In genomic region chr12:26939831-26940230, GRCm38 (mm10) we compare ENCODE assay signal across 29 mouse cellular contexts.
A peak's percentile ranks its signal among the peaks of the same experiment; 100 is the strongest.
DNase-seq lines count a peak whose midpoint lies in the region; ATAC-seq lines count a peak whose summit lies in the region.
"Had no signal": no experiment of that assay in that cellular context is flagged by ENCODE, and none has a peak within 500 bp of the region (broad histone marks: within the 10 kb centered on the region; RNA-seq: fewer than 3 reads in every experiment).

No protein-coding gene starts in this region.

- no peak overlapping the region for H3K4me2 ChIP-seq in hindbrain, embryonic 13.5 days
- H3K4me2 ChIP-seq in hindbrain, embryonic 12.5 days (replicated peaks) = no peak overlapping the region
- no peak overlapping the region for H3K4me2 ChIP-seq in embryonic facial prominence, embryonic 11.5 days (ENCODE audit: low read depth, low read length)
- H3K4me2 ChIP-seq: embryonic facial prominence, embryonic 13.5 days; heart, embryonic 15.5 days; intestine, embryonic 15.5 days; limb, embryonic 12.5 days; liver, embryonic 11.5 days; midbrain, embryonic 12.5 days had no signal

- peaks cover 18% of the 10 kb centered on the region for H3K4me1 ChIP-seq in hindbrain, embryonic 13.5 days (replicated peaks)
- peaks cover 19% of the 10 kb centered on the region for H3K4me1 ChIP-seq in hindbrain, embryonic 12.5 days
- H3K4me1 ChIP-seq in embryonic facial prominence, embryonic 11.5 days (ENCODE audit: control insufficient read depth, insufficient read depth, low read length) = no peaks in the 10 kb centered on the region
- H3K4me1 ChIP-seq: heart, embryonic 15.5 days; intestine, embryonic 15.5 days; limb, embryonic 12.5 days had no signal

- no peaks in the 10 kb centered on the region for H3K9me3 ChIP-seq in hindbrain, embryonic 13.5 days
- no peaks in the 10 kb centered on the region for H3K9me3 ChIP-seq in hindbrain, embryonic 12.5 days (replicated peaks)
- H3K9me3 ChIP-seq in embryonic facial prominence, embryonic 11.5 days (replicated peaks; ENCODE audit: control insufficient read depth, low read length) = no peaks in the 10 kb centered on the region
- H3K9me3 ChIP-seq: embryonic facial prominence, embryonic 13.5 days; heart, embryonic 15.5 days; intestine, embryonic 15.5 days; midbrain, embryonic 12.5 days had no signal

- no peaks in the 10 kb centered on the region for H3K36me3 ChIP-seq in hindbrain, embryonic 13.5 days
- H3K36me3 ChIP-seq in hindbrain, embryonic 12.5 days = no peaks in the 10 kb centered on the region
- H3K36me3 ChIP-seq in embryonic facial prominence, embryonic 11.5 days (replicated peaks; ENCODE audit: control insufficient read depth, insufficient read depth, low read depth, low read length) = no peaks in the 10 kb centered on the region
- H3K36me3 ChIP-seq: embryonic facial prominence, embryonic 13.5 days; heart, embryonic 15.5 days; intestine, embryonic 15.5 days; limb, embryonic 12.5 days; midbrain, embryonic 12.5 days had no signal

- H3K27ac ChIP-seq in hindbrain, embryonic 13.5 days = peak overlapping the region; percentile 30; the same call in 1 of the 2 replicates
- H3K27ac ChIP-seq in hindbrain, embryonic 12.5 days = no peak overlapping the region
- no peak overlapping the region for H3K27ac ChIP-seq in embryonic facial prominence, embryonic 11.5 days (replicated peaks; ENCODE audit: low read depth, low read length)
- H3K27ac ChIP-seq: embryonic facial prominence, embryonic 13.5 days; heart, embryonic 15.5 days; intestine, embryonic 15.5 days; layer of hippocampus, adult 2 months; limb, embryonic 12.5 days; midbrain, embryonic 12.5 days; stomach, postnatal 0 days had no signal

- WGBS in hindbrain, embryonic 13.5 days = 41% methylated on average over 2 of the region's 2 CpGs
- 66% methylated on average over 2 of the region's 2 CpGs for WGBS in hindbrain, embryonic 12.5 days
- 30% methylated on average over 2 of the region's 2 CpGs for WGBS in embryonic facial prominence, embryonic 11.5 days

- no peak for ATAC-seq in hindbrain, embryonic 13.5 days (ENCODE audit: low FRiP score)
- ATAC-seq in hindbrain, embryonic 12.5 days (ENCODE audit: low FRiP score) = no peak
- ATAC-seq in embryonic facial prominence, embryonic 11.5 days (replicated peaks; ENCODE audit: insufficient number of reproducible peaks, low FRiP score, low TSS enrichment, low read depth) = no peak
- ATAC-seq: forebrain, postnatal 0 days; hindbrain, embryonic 16.5 days; intestine, embryonic 15.5 days; liver, postnatal 0 days; lung, postnatal 0 days had no signal

- peak; percentile 25 to 29 for DNase-seq in adrenal gland, postnatal 36 days
- DNase-seq in embryonic facial prominence, embryonic 11.5 days (ENCODE audit: low spot score) = peak; percentile 72
- DNase-seq in layer of hippocampus, postnatal 25 days (ENCODE audit: extremely low spot score in 1 of 2, low spot score in 1 of 2) = no peak
- DNase-seq in frontal cortex, postnatal 36 days (ENCODE audit: low spot score in 2 of 2) = no peak
- DNase-seq in kidney, postnatal 25 days = no peak
- DNase-seq: cerebellum, adult 2 months; cerebellum, postnatal 25 days; forebrain, postnatal 0 days; gastrocnemius, postnatal 36 days; heart, postnatal 36 days; kidney, adult 8-10 months; kidney, postnatal 14 days; layer of hippocampus, postnatal 36 days; liver, postnatal 0 days; right cerebral cortex, postnatal 14 days; thymus, adult 2 months; thymus, postnatal 4 days had no signal

- H3K9ac ChIP-seq in hindbrain, embryonic 13.5 days = no peak overlapping the region
- H3K9ac ChIP-seq in hindbrain, embryonic 12.5 days = no peak overlapping the region
- no peak overlapping the region for H3K9ac ChIP-seq in embryonic facial prominence, embryonic 11.5 days (replicated peaks; ENCODE audit: low read length)
- H3K9ac ChIP-seq: embryonic facial prominence, embryonic 13.5 days; forebrain, postnatal 0 days; heart, embryonic 15.5 days; intestine, embryonic 15.5 days; limb, embryonic 12.5 days; liver, postnatal 0 days; midbrain, embryonic 12.5 days had no signal

- no peaks in the 10 kb centered on the region for H3K27me3 ChIP-seq in hindbrain, embryonic 13.5 days
- no peaks in the 10 kb centered on the region for H3K27me3 ChIP-seq in hindbrain, embryonic 12.5 days
- no peaks in the 10 kb centered on the region for H3K27me3 ChIP-seq in embryonic facial prominence, embryonic 11.5 days (ENCODE audit: control insufficient read depth, insufficient read depth, low read length)
- H3K27me3 ChIP-seq: embryonic facial prominence, embryonic 13.5 days; heart, embryonic 15.5 days; intestine, embryonic 15.5 days; limb, embryonic 12.5 days; midbrain, embryonic 12.5 days had no signal

- H3K4me3 ChIP-seq in hindbrain, embryonic 13.5 days = no peak overlapping the region
- H3K4me3 ChIP-seq in hindbrain, embryonic 12.5 days = no peak overlapping the region
- H3K4me3 ChIP-seq in embryonic facial prominence, embryonic 11.5 days (ENCODE audit: low read depth, low read length) = no peak overlapping the region
- H3K4me3 ChIP-seq: embryonic facial prominence, embryonic 13.5 days; heart, embryonic 15.5 days; intestine, embryonic 15.5 days; layer of hippocampus, adult 2 months; limb, embryonic 12.5 days; midbrain, embryonic 12.5 days had no signal

Comparison
In these comparisons a context has a peak if more than half of its experiments do, and no peak if none do; other contexts are left out.
1. DNase-seq: peak in adrenal gland, postnatal 36 days (2 of 2) and embryonic facial prominence, embryonic 11.5 days (single experiment); none in layer of hippocampus, postnatal 25 days (0 of 2), frontal cortex, postnatal 36 days (0 of 2) and kidney, postnatal 25 days (0 of 2).